Mouse (Mus musculus): Measurements from ENCODE around the gene Fam222b.
"Not testable (repeated sequence)": the region's sequence is repeated elsewhere in the genome, so short reads cannot be mapped to it uniquely, and the experiment has no call there.

The Fam222b gene

GRCm38 (mm10) chr11:78087756-78088281 lies 6.6 kb upstream of the Fam222b start:
- DNase-seq (ENCODE audit: low spot score) = no peak

- DNase-seq (ENCODE audit: low spot score) = no peak
These were observed 340 bp upstream of the Fam222b start for GRCm38 (mm10) chr11:78094137-78094503.

- DNase-seq (ENCODE audit: low spot score) = no peak
These were observed 670 bp downstream of the Fam222b start for GRCm38 (mm10) chr11:78095144-78095516.

GRCm38 (mm10) chr11:78097077-78097476 lies 2.6 kb downstream of the Fam222b start:
- DNase-seq (ENCODE audit: low spot score) = no peak

- DNase-seq (ENCODE audit: low spot score) = no peak
These were observed 6.3 kb downstream of the Fam222b start for GRCm38 (mm10) chr11:78100746-78101145.

GRCm38 (mm10) chr11:78102142-78102541 lies 7.7 kb downstream of the Fam222b start:
- no peak for DNase-seq (ENCODE audit: low spot score)

- DNase-seq (ENCODE audit: low spot score) = no peak
These were observed 8.7 kb downstream of the Fam222b start for GRCm38 (mm10) chr11:78102958-78103747.

- no peak for DNase-seq (ENCODE audit: low spot score)
These were observed 10.0 kb downstream of the Fam222b start for GRCm38 (mm10) chr11:78104501-78104900.

GRCm38 (mm10) chr11:78113616-78114015 lies 19.2 kb downstream of the Fam222b start:
- DNase-seq (ENCODE audit: low spot score) = no peak

- no peak for DNase-seq (ENCODE audit: low spot score)
These were observed 20.4 kb downstream of the Fam222b start for GRCm38 (mm10) chr11:78114676-78115366.

- peak; percentile 95 for DNase-seq (ENCODE audit: low spot score)
These were observed 21.1 kb downstream of the Fam222b start for GRCm38 (mm10) chr11:78115367-78116145.

GRCm38 (mm10) chr11:78116146-78116410 lies 21.6 kb downstream of the Fam222b start:
- no peak for DNase-seq (ENCODE audit: low spot score)

GRCm38 (mm10) chr11:78118467-78118866 lies 24.0 kb downstream of the Fam222b start:
- DNase-seq (ENCODE audit: low spot score) = no peak

GRCm38 (mm10) chr11:78119898-78120297 lies 25.4 kb downstream of the Fam222b start:
- DNase-seq (ENCODE audit: low spot score) = no peak

- DNase-seq (ENCODE audit: low spot score) = peak; percentile 61
These were observed 26.7 kb downstream of the Fam222b start for GRCm38 (mm10) chr11:78121176-78121575.

- DNase-seq (ENCODE audit: low spot score) = no peak
These were observed 28.4 kb downstream of the Fam222b start for GRCm38 (mm10) chr11:78122815-78123214.

- DNase-seq (ENCODE audit: low spot score) = no peak
These were observed 29.3 kb downstream of the Fam222b start for GRCm38 (mm10) chr11:78123782-78124181.

GRCm38 (mm10) chr11:78125691-78126090 lies 31.2 kb downstream of the Fam222b start:
- no peak for DNase-seq (ENCODE audit: low spot score)

- no peak for DNase-seq (ENCODE audit: low spot score)
These were observed 32.3 kb downstream of the Fam222b start for GRCm38 (mm10) chr11:78126739-78127138.

GRCm38 (mm10) chr11:78129458-78129857 lies 35.0 kb downstream of the Fam222b start:
- DNase-seq (ENCODE audit: low spot score) = no peak

GRCm38 (mm10) chr11:78133915-78134314 lies 39.5 kb downstream of the Fam222b start:
- DNase-seq (ENCODE audit: low spot score) = no peak

GRCm38 (mm10) chr11:78134344-78134743 lies 39.9 kb downstream of the Fam222b start:
- DNase-seq (ENCODE audit: low spot score) = no peak

- DNase-seq (ENCODE audit: low spot score) = not testable (repeated sequence)
These were observed 40.9 kb downstream of the Fam222b start for GRCm38 (mm10) chr11:78135314-78135713.
